ENCODE assay signal across 28 mouse cellular contexts in genomic region chr17:28335267-28335666, GRCm38 (mm10). TPM values are rescaled to one million over a fixed set of nuclear protein-coding genes. Genes with fewer than 3 reads are reported as not detected.
DNase-seq lines count a peak whose midpoint lies in the region; ATAC-seq lines count a peak whose summit lies in the region.
"Had no signal": no experiment of that assay in that cellular context is flagged by ENCODE, and none has a peak within 500 bp of the region (broad histone marks: within the 10 kb centered on the region; RNA-seq: fewer than 3 reads in every experiment).

No protein-coding gene starts in this region.

- no peak overlapping the region for H3K4me3 ChIP-seq in heart, embryonic 13.5 days
- no peak overlapping the region for H3K4me3 ChIP-seq in embryonic facial prominence, embryonic 15.5 days (replicated peaks)
- 0 out of 2 replicates have a peak overlapping the region, but pooled peaks have one; percentile 3 for H3K4me3 ChIP-seq in limb, embryonic 10.5 days
- H3K4me3 ChIP-seq: erythroblast, embryonic 14.5 days; forebrain, embryonic 12.5 days; forebrain, embryonic 15.5 days; heart, embryonic 12.5 days; hindbrain, embryonic 15.5 days; intestine, embryonic 15.5 days had no signal

- DNase-seq in heart, postnatal 36 days, result no peak
- DNase-seq in kidney, adult 11 months, result peak; percentile 4
- DNase-seq in kidney, postnatal 36 days, result no peak
- DNase-seq in limb, embryonic 10.5 days (ENCODE audit: low spot score), result no peak
- no peak for DNase-seq in right cerebral cortex, postnatal 10 days (ENCODE audit: low spot score in 2 of 2)
- DNase-seq: adrenal gland, adult 2 months; adrenal gland, postnatal 14 days; cerebellum, adult 11 months; cerebellum, adult 2 months; cerebellum, adult 9-11 months; cerebellum, postnatal 36 days; embryo, embryonic 11 days; gastrocnemius, postnatal 10 days; gastrocnemius, postnatal 36 days; heart, postnatal 14 days; kidney, adult 18-20 months had no signal

- no peak overlapping the region for H3K9ac ChIP-seq in heart, embryonic 13.5 days
- no peak overlapping the region for H3K9ac ChIP-seq in embryonic facial prominence, embryonic 15.5 days
- H3K9ac ChIP-seq: forebrain, embryonic 12.5 days; forebrain, embryonic 15.5 days; hindbrain, embryonic 15.5 days; intestine, embryonic 15.5 days had no signal

- intact Hi-C loops in heart, postnatal 36 days (cut with DNase I), result no loop called here

- H3K27ac ChIP-seq in heart, embryonic 13.5 days (replicated peaks), result 0 out of 2 replicates have a peak overlapping the region, but pooled peaks have one; percentile 8
- H3K27ac ChIP-seq in embryonic facial prominence, embryonic 15.5 days (replicated peaks), result peak overlapping the region; percentile 4; the same call in 1 of the 2 replicates
- no peak overlapping the region for H3K27ac ChIP-seq in limb, embryonic 10.5 days
- H3K27ac ChIP-seq: forebrain, embryonic 12.5 days; forebrain, embryonic 15.5 days; hindbrain, embryonic 15.5 days; intestine, embryonic 15.5 days had no signal

- WGBS in heart, embryonic 13.5 days, result 73% methylated on average over 10 of the region's 10 CpGs
- 64% methylated on average over 10 of the region's 10 CpGs for WGBS in embryonic facial prominence, embryonic 15.5 days
- WGBS in limb, embryonic 10.5 days, result 76% methylated on average over 10 of the region's 10 CpGs

- H3K4me2 ChIP-seq in heart, embryonic 13.5 days, result no peak overlapping the region
- no peak overlapping the region for H3K4me2 ChIP-seq in embryonic facial prominence, embryonic 15.5 days (replicated peaks)
- H3K4me2 ChIP-seq: forebrain, embryonic 12.5 days; forebrain, embryonic 15.5 days; heart, embryonic 12.5 days; hindbrain, embryonic 15.5 days; intestine, embryonic 15.5 days had no signal

- peaks cover 93% of the 10 kb centered on the region for H3K36me3 ChIP-seq in heart, embryonic 13.5 days
- H3K36me3 ChIP-seq in embryonic facial prominence, embryonic 15.5 days, result peaks cover 85% of the 10 kb centered on the region
- H3K36me3 ChIP-seq in limb, embryonic 10.5 days, result peaks cover 93% of the 10 kb centered on the region

- no peaks in the 10 kb centered on the region for H3K9me3 ChIP-seq in heart, embryonic 13.5 days
- no peaks in the 10 kb centered on the region for H3K9me3 ChIP-seq in embryonic facial prominence, embryonic 15.5 days (replicated peaks)
- H3K9me3 ChIP-seq in limb, embryonic 10.5 days (replicated peaks), result no peaks in the 10 kb centered on the region
- H3K9me3 ChIP-seq: forebrain, embryonic 12.5 days; forebrain, embryonic 15.5 days; heart, embryonic 12.5 days; hindbrain, embryonic 15.5 days; intestine, embryonic 15.5 days had no signal

- no peak for ATAC-seq in heart, embryonic 13.5 days (ENCODE audit: extremely low read depth, insufficient number of reproducible peaks, low FRiP score, low TSS enrichment)
- no peak for ATAC-seq in embryonic facial prominence, embryonic 15.5 days (ENCODE audit: insufficient number of reproducible peaks, low FRiP score, low TSS enrichment, low read depth)
- ATAC-seq: CD4-positive, CD25-positive, alpha-beta regulatory T cell, adult 4 months; forebrain, embryonic 15.5 days; intestine, embryonic 15.5 days had no signal

- H3K27me3 ChIP-seq in heart, embryonic 13.5 days (replicated peaks), result no peaks in the 10 kb centered on the region
- no peaks in the 10 kb centered on the region for H3K27me3 ChIP-seq in embryonic facial prominence, embryonic 15.5 days
- no peaks in the 10 kb centered on the region for H3K27me3 ChIP-seq in limb, embryonic 10.5 days (ENCODE audit: low read depth, poor library complexity, severe bottlenecking)
- H3K27me3 ChIP-seq: forebrain, embryonic 12.5 days; forebrain, embryonic 15.5 days; heart, embryonic 12.5 days; hindbrain, embryonic 15.5 days; intestine, embryonic 15.5 days had no signal

- H3K4me1 ChIP-seq in heart, embryonic 13.5 days, result peaks cover 46% of the 10 kb centered on the region
- H3K4me1 ChIP-seq in embryonic facial prominence, embryonic 15.5 days, result peaks cover 51% of the 10 kb centered on the region
- peaks cover 44% of the 10 kb centered on the region for H3K4me1 ChIP-seq in limb, embryonic 10.5 days

RNA-seq across cellular contexts. Expression of gene Rpl10a, which starts 7.0 kb away (rescaled TPM):
- 389 and 419 TPM in 2 replicates for polyA plus RNA-seq in heart, embryonic 13.5 days (2015; fragmentation: Nextera tagmentation; extraction: Ambion mirVana)
- 100 to 1,000 TPM; 392 TPM for total RNA-seq in heart, postnatal 36 days (2021)
- 620 and 681 TPM in 2 replicates for polyA plus RNA-seq in embryonic facial prominence, embryonic 15.5 days (2015; fragmentation: Nextera tagmentation; extraction: Ambion mirVana)
- polyA plus RNA-seq in limb, embryonic 10.5 days (2016; fragmentation: Nextera tagmentation; extraction: Ambion mirVana), result 502 and 576 TPM in 2 replicates

RNA-seq across cellular contexts. Expression of gene Tead3, which starts 15.3 kb away (rescaled TPM):
- 5.9 and 7.3 TPM in 2 replicates for polyA plus RNA-seq in heart, embryonic 13.5 days (2015; fragmentation: Nextera tagmentation; extraction: Ambion mirVana)
- total RNA-seq in heart, postnatal 36 days (2021), result 10 to 100 TPM; 12.9 to 16.6 TPM
- 17.9 and 18.8 TPM in 2 replicates for polyA plus RNA-seq in embryonic facial prominence, embryonic 15.5 days (2015; fragmentation: Nextera tagmentation; extraction: Ambion mirVana)
- polyA plus RNA-seq in limb, embryonic 10.5 days (2016; fragmentation: Nextera tagmentation; extraction: Ambion mirVana), result 5.2 and 9.8 TPM in 2 replicates
- total RNA-seq: granulocyte monocyte progenitor cell, adult 5-6 weeks had no signal
- polyA plus RNA-seq: CD4-positive, CD25-positive, alpha-beta regulatory T cell, adult 4 months had no signal

RNA-seq across cellular contexts. Expression of gene Fance, which starts 21.9 kb away (rescaled TPM):
- polyA plus RNA-seq in heart, embryonic 13.5 days (2015; fragmentation: Nextera tagmentation; extraction: Ambion mirVana), result 19.3 and 22.2 TPM in 2 replicates
- total RNA-seq in heart, postnatal 36 days (2021), result 10 to 100 TPM; 10.9 to 17.3 TPM
- polyA plus RNA-seq in embryonic facial prominence, embryonic 15.5 days (2015; fragmentation: Nextera tagmentation; extraction: Ambion mirVana), result 37.6 and 38.5 TPM in 2 replicates
- 32.9 and 35.5 TPM in 2 replicates for polyA plus RNA-seq in limb, embryonic 10.5 days (2016; fragmentation: Nextera tagmentation; extraction: Ambion mirVana)

RNA-seq across cellular contexts. Expression of gene Tulp1, which starts 29.8 kb away (rescaled TPM):
- 4.1 TPM in 2 replicates for polyA plus RNA-seq in heart, embryonic 13.5 days (2015; fragmentation: Nextera tagmentation; extraction: Ambion mirVana)
- not detected for total RNA-seq in heart, postnatal 36 days (2021)
- polyA plus RNA-seq in embryonic facial prominence, embryonic 15.5 days (2015; fragmentation: Nextera tagmentation; extraction: Ambion mirVana), result 5.1 and 5.8 TPM in 2 replicates
- polyA plus RNA-seq in limb, embryonic 10.5 days (2016; fragmentation: Nextera tagmentation; extraction: Ambion mirVana), result 3.4 and 4.1 TPM in 2 replicates
- total RNA-seq: adrenal gland, adult 2 months; adrenal gland, postnatal 14 days; gastrocnemius, adult 18-20 months; gastrocnemius, postnatal 36 days; granulocyte monocyte progenitor cell, adult 5-6 weeks had no signal
- polyA plus RNA-seq: cerebellum, adult 2 months; cortical plate, adult 2 months had no signal
